Mouse (Mus musculus): Measurements from ENCODE around the gene Bphl. TPM values are rescaled to one million over a fixed set of nuclear protein-coding genes. Genes with fewer than 3 reads are reported as not detected.
"Not testable (repeated sequence)": the region's sequence is repeated elsewhere in the genome, so short reads cannot be mapped to it uniquely, and the experiment has no call there.

Bphl gene
- total and polyA plus RNA-seq, 2 experiments from 2014 or later = 40.5 to 51.2 TPM

DNA sequence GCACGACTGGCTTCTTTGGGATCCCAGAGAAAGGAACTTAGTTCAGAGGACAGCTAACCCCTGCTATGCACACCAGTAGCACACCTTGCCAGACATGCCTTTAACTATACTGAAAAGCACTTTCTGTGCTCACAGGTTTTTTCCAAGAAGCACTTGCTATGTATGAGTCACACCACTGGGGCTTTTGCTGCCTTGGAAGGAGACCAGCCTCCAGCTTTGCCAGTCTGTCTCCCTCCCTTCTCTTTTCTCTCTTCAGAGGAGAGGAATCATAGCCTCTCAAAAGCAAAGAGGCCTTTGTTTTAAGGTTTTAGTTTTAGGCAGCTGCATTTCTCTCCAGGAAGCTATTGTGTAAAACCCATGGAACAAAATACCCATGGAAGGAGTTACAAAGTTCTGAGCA lies 29.0 kb downstream of the Bphl start:
- ATAC-seq (peak; percentile 73), DNase-seq (peak; percentile 40)
- TF ChIP-seq CTCF (IDR thresholded peaks at IDR 0.05; ENCODE audit: low read depth) = no peak
- Histone ChIP-seq H3K4me1 (ENCODE audit: insufficient read depth) (no peaks in the 10 kb centered on the region), H3K9me3 (ENCODE audit: low read length) (no peaks in the 10 kb centered on the region), H3K4me2 (ENCODE audit: low read depth) (no peak overlapping the region), H3K4me3 (ENCODE audit: low read depth, low read length) (no peak overlapping the region), H3K36me3 (ENCODE audit: insufficient read depth) (peaks cover 13% of the 10 kb centered on the region), H3K27me3 (ENCODE audit: insufficient read depth, low read length) (no peaks in the 10 kb centered on the region), H3K9ac (no peak overlapping the region), H3K27ac (ENCODE audit: low read depth, low read length) (no peak overlapping the region; the same call in 1 of the 2 replicates)
- 35% methylated on average over 1 of the region's 1 CpGs for WGBS

- no peak for ATAC-seq
- Histone ChIP-seq H3K4me2 (ENCODE audit: low read depth) (no peak overlapping the region), H3K27me3 (ENCODE audit: insufficient read depth, low read length) (no peaks in the 10 kb centered on the region), H3K9me3 (ENCODE audit: low read length) (no peaks in the 10 kb centered on the region), H3K36me3 (ENCODE audit: insufficient read depth) (peaks cover 6% of the 10 kb centered on the region), H3K4me3 (ENCODE audit: low read depth, low read length) (no peak overlapping the region), H3K4me1 (ENCODE audit: insufficient read depth) (0 out of 2 replicates have a peak, but pooled peaks cover 3% of the 10 kb centered on the region), H3K27ac (ENCODE audit: low read depth, low read length) (no peak overlapping the region), H3K9ac (no peak overlapping the region)
- WGBS = 78% methylated on average over 4 of the region's 4 CpGs
- TF ChIP-seq CTCF (IDR thresholded peaks at IDR 0.05; ENCODE audit: low read depth) = no peak
- DNase-seq = no peak
Measured at GRCm38 (mm10) chr13:34070296-34070695, 32.9 kb downstream of the Bphl start.

- peaks cover 11% of the 10 kb centered on the region; the same call in 1 of the 2 replicates for H3K4me1 ChIP-seq (ENCODE audit: insufficient read depth)
- 73% methylated on average over 6 of the region's 6 CpGs for WGBS
- no peak for ATAC-seq
Measured at GRCm38 (mm10) chr13:34071836-34072235, 34.4 kb downstream of the Bphl start.

GRCm38 (mm10) chr13:34072847-34073246 lies 35.5 kb downstream of the Bphl start:
- DNase-seq = no peak
- H3K4me3 ChIP-seq (ENCODE audit: low read depth, low read length) = no peak overlapping the region
- peaks cover 8% of the 10 kb centered on the region for H3K36me3 ChIP-seq (ENCODE audit: insufficient read depth)
- ATAC-seq = no peak
- no peak overlapping the region for H3K9ac ChIP-seq
- no peaks in the 10 kb centered on the region for H3K27me3 ChIP-seq (ENCODE audit: insufficient read depth, low read length)
- H3K27ac ChIP-seq (ENCODE audit: low read depth, low read length) = no peak overlapping the region
- H3K4me2 ChIP-seq (ENCODE audit: low read depth) = no peak overlapping the region
- no peak for TF ChIP-seq CTCF (IDR thresholded peaks at IDR 0.05; ENCODE audit: low read depth)
- peaks cover 11% of the 10 kb centered on the region; the same call in 1 of the 2 replicates for H3K4me1 ChIP-seq (ENCODE audit: insufficient read depth)
- no peaks in the 10 kb centered on the region for H3K9me3 ChIP-seq (ENCODE audit: low read length)
- 61% methylated on average over 3 of the region's 3 CpGs for WGBS

More at GRCm38 (mm10) chr13:34071836-34072235, 34.4 kb downstream of the Bphl start:
- no peak for DNase-seq
- Histone ChIP-seq H3K36me3 (ENCODE audit: insufficient read depth) (peaks cover 8% of the 10 kb centered on the region), H3K9me3 (ENCODE audit: low read length) (no peaks in the 10 kb centered on the region), H3K4me2 (ENCODE audit: low read depth) (no peak overlapping the region), H3K4me3 (ENCODE audit: low read depth, low read length) (no peak overlapping the region), H3K27ac (ENCODE audit: low read depth, low read length) (no peak overlapping the region), H3K27me3 (ENCODE audit: insufficient read depth, low read length) (no peaks in the 10 kb centered on the region), H3K9ac (no peak overlapping the region)
- TF ChIP-seq CTCF (IDR thresholded peaks at IDR 0.05; ENCODE audit: low read depth) = no peak

DNA sequence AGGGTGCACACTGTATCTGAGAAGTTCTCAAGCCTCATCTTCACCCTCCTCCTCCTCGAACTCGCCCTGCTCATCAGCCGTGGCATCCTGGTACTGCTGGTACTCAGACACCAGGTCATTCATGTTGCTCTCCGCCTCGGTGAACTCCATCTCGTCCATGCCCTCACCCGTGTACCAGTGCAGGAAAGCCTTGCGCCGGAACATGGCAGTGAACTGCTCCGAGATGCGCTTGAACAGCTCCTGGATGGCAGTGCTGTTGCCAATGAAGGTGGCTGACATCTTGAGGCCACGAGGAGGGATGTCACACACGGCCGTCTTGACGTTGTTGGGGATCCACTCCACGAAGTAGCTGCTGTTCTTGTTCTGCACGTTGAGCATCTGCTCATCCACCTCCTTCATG lies 37.0 kb downstream of the Bphl start:
- 92% methylated on average over 11 of the region's 17 CpGs for WGBS
- not testable (repeated sequence) for ATAC-seq; H3K27ac ChIP-seq (ENCODE audit: low read depth, low read length); H3K36me3 ChIP-seq (ENCODE audit: insufficient read depth); H3K4me2 ChIP-seq (ENCODE audit: low read depth); DNase-seq; H3K9me3 ChIP-seq (ENCODE audit: low read length); H3K27me3 ChIP-seq (ENCODE audit: insufficient read depth, low read length); H3K9ac ChIP-seq; H3K4me3 ChIP-seq (ENCODE audit: low read depth, low read length)
- H3K4me1 ChIP-seq (ENCODE audit: insufficient read depth) = peaks cover 15% of the 10 kb centered on the region; the same call in 1 of the 2 replicates

- H3K27ac ChIP-seq (ENCODE audit: low read depth, low read length) = peak overlapping the region; percentile 94
Measured at GRCm38 (mm10) chr13:34075893-34076292, 38.5 kb downstream of the Bphl start.

DNA sequence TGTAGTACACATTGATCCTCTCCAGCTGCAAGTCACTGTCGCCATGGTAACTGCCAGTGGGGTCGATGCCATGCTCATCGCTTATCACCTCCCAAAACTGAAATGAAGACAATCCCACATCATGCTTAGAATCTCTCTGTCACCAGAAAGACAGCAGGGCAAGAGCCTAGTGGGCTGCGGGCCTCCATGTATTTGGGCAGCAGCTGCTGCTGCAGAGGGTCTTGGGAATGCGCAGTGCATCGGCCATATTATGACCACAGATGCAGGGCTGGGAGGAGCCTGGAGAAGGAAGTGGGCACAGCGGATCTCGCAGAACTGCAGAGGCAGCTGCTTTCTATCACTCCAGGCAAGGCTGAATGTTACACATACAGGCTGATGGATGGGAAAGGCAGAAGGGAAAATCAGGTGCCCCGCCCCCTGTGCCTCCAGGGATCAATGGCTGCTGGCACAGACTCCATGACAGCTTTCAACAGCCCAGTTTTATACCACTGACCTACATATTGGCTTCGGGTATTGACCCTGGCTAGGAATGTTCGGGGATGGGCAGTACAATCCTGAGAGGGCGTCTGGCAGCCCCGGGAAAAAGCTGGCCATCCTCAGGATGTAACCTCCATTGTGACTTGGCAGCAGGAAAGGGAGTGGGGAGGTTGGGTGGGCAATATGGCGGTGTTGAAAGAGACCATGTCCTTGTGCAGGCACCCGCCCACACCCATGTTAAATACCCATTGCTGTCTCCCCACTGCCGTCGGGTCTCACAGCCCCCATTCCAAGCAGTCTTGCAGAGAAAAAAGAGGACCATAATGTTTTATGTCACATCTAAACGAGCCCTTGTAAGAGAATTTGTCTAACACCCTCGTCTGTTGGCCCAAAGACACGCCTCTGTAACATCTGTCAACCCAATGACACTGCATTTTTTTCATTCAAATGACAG lies 39.4 kb downstream of the Bphl start:
- WGBS = 30% methylated on average over 20 of the region's 20 CpGs
- peaks cover 15% of the 10 kb centered on the region; the same call in 1 of the 2 replicates for H3K4me1 ChIP-seq (ENCODE audit: insufficient read depth)
- H3K27ac ChIP-seq (ENCODE audit: low read depth, low read length) = peak overlapping the region; percentile 94
- peak overlapping the region; percentile 85 for H3K4me2 ChIP-seq (ENCODE audit: low read depth)
- no peak for TF ChIP-seq CTCF (IDR thresholded peaks at IDR 0.05; ENCODE audit: low read depth)
- H3K9ac ChIP-seq = peak overlapping the region; percentile 98
- H3K27me3 ChIP-seq (ENCODE audit: insufficient read depth, low read length) = no peaks in the 10 kb centered on the region
- H3K4me3 ChIP-seq (ENCODE audit: low read depth, low read length) = peak overlapping the region; percentile 98
- DNase-seq = peak; percentile 69
- peaks cover 8% of the 10 kb centered on the region for H3K36me3 ChIP-seq (ENCODE audit: insufficient read depth)
- peak; percentile 69 for ATAC-seq
- no peaks in the 10 kb centered on the region for H3K9me3 ChIP-seq (ENCODE audit: low read length)

More at GRCm38 (mm10) chr13:34075893-34076292, 38.5 kb downstream of the Bphl start:
- ATAC-seq; DNase-seq; H3K27me3 ChIP-seq (ENCODE audit: insufficient read depth, low read length); H3K9me3 ChIP-seq (ENCODE audit: low read length); H3K36me3 ChIP-seq (ENCODE audit: insufficient read depth): not testable (repeated sequence)
- peak overlapping the region; percentile 98 for H3K4me3 ChIP-seq (ENCODE audit: low read depth, low read length)
- H3K9ac ChIP-seq = peak overlapping the region; percentile 98; the same call in 1 of the 2 replicates
- peak overlapping the region; percentile 85 for H3K4me2 ChIP-seq (ENCODE audit: low read depth)
- 73% methylated on average over 6 of the region's 6 CpGs for WGBS
- peaks cover 15% of the 10 kb centered on the region; the same call in 1 of the 2 replicates for H3K4me1 ChIP-seq (ENCODE audit: insufficient read depth)
